Mouse (Mus musculus): ENCODE measurements around the gene Ubqln3. TPM values are rescaled to one million over a fixed set of nuclear protein-coding genes. Genes with fewer than 3 reads are reported as not detected.

Ubqln3 gene
- not detected in 2 replicates for polyA plus RNA-seq (2012; rRNA removed)

GRCm38 (mm10) chr7:104143179-104143578 is at the start of gene Ubqln3:
Gene Ubqln3 (minus strand): TSS chr7:104143279.
- no peak for DNase-seq (ENCODE audit: low read depth)
- TF ChIP-seq CTCF (IDR thresholded peaks at IDR 0.05; ENCODE audit: borderline replicate concordance, extremely low read depth, insufficient read depth, insufficient read length) (no peak), POLR2A (IDR thresholded peaks at IDR 0.05; ENCODE audit: borderline replicate concordance, extremely low read depth, insufficient read depth, insufficient read length, poor library complexity, severe bottlenecking) (no peak)

GRCm38 (mm10) chr7:104191275-104191674 is 48.2 kb upstream of the Ubqln3 start:
- no peak for DNase-seq (ENCODE audit: low read depth)
- TF ChIP-seq POLR2A (IDR thresholded peaks at IDR 0.05; ENCODE audit: borderline replicate concordance, extremely low read depth, insufficient read depth, insufficient read length, poor library complexity, severe bottlenecking), result no peak
- no peak for TF ChIP-seq CTCF (IDR thresholded peaks at IDR 0.05; ENCODE audit: borderline replicate concordance, extremely low read depth, insufficient read depth, insufficient read length)

GRCm38 (mm10) chr7:104183292-104183691 is 40.2 kb upstream of the Ubqln3 start, which contains the start of gene Olfr648:
Gene Olfr648 (minus strand): TSS chr7:104183392.
- TF ChIP-seq CTCF (IDR thresholded peaks at IDR 0.05; ENCODE audit: borderline replicate concordance, extremely low read depth, insufficient read depth, insufficient read length) (no peak), POLR2A (IDR thresholded peaks at IDR 0.05; ENCODE audit: borderline replicate concordance, extremely low read depth, insufficient read depth, insufficient read length, poor library complexity, severe bottlenecking) (no peak)
- no peak for DNase-seq (ENCODE audit: low read depth)

GRCm38 (mm10) chr7:104179074-104179473 is 36.0 kb upstream of the Ubqln3 start:
- DNase-seq (ENCODE audit: low read depth), result no peak
- TF ChIP-seq CTCF (IDR thresholded peaks at IDR 0.05; ENCODE audit: borderline replicate concordance, extremely low read depth, insufficient read depth, insufficient read length), result no peak
- no peak for TF ChIP-seq POLR2A (IDR thresholded peaks at IDR 0.05; ENCODE audit: borderline replicate concordance, extremely low read depth, insufficient read depth, insufficient read length, poor library complexity, severe bottlenecking)

GRCm38 (mm10) chr7:104178422-104179054 is 35.5 kb upstream of the Ubqln3 start:
- DNase-seq (ENCODE audit: low read depth), result no peak
- TF ChIP-seq CTCF (IDR thresholded peaks at IDR 0.05; ENCODE audit: borderline replicate concordance, extremely low read depth, insufficient read depth, insufficient read length) (no peak), POLR2A (IDR thresholded peaks at IDR 0.05; ENCODE audit: borderline replicate concordance, extremely low read depth, insufficient read depth, insufficient read length, poor library complexity, severe bottlenecking) (no peak)

- no peak for TF ChIP-seq POLR2A (IDR thresholded peaks at IDR 0.05; ENCODE audit: borderline replicate concordance, extremely low read depth, insufficient read depth, insufficient read length, poor library complexity, severe bottlenecking)
- TF ChIP-seq CTCF (IDR thresholded peaks at IDR 0.05; ENCODE audit: borderline replicate concordance, extremely low read depth, insufficient read depth, insufficient read length), result no peak
- no peak for DNase-seq (ENCODE audit: low read depth)
Observed at GRCm38 (mm10) chr7:104175085-104175484, 32.0 kb upstream of the Ubqln3 start.

- TF ChIP-seq CTCF (IDR thresholded peaks at IDR 0.05; ENCODE audit: borderline replicate concordance, extremely low read depth, insufficient read depth, insufficient read length) (no peak), POLR2A (IDR thresholded peaks at IDR 0.05; ENCODE audit: borderline replicate concordance, extremely low read depth, insufficient read depth, insufficient read length, poor library complexity, severe bottlenecking) (no peak)
- DNase-seq (ENCODE audit: low read depth), result no peak
Observed at GRCm38 (mm10) chr7:104169634-104170204, 26.6 kb upstream of the Ubqln3 start.

- TF ChIP-seq POLR2A (IDR thresholded peaks at IDR 0.05; ENCODE audit: borderline replicate concordance, extremely low read depth, insufficient read depth, insufficient read length, poor library complexity, severe bottlenecking), result no peak
- no peak for DNase-seq (ENCODE audit: low read depth)
Observed at GRCm38 (mm10) chr7:104167105-104167504, 24.0 kb upstream of the Ubqln3 start.

- no peak for DNase-seq (ENCODE audit: low read depth)
- TF ChIP-seq POLR2A (IDR thresholded peaks at IDR 0.05; ENCODE audit: borderline replicate concordance, extremely low read depth, insufficient read depth, insufficient read length, poor library complexity, severe bottlenecking) (no peak), CTCF (IDR thresholded peaks at IDR 0.05; ENCODE audit: borderline replicate concordance, extremely low read depth, insufficient read depth, insufficient read length) (no peak)
Observed at GRCm38 (mm10) chr7:104150456-104150855, 7.4 kb upstream of the Ubqln3 start, which contains the start of gene Ubqlnl. Gene Ubqlnl (minus strand): TSS chr7:104150556.

GRCm38 (mm10) chr7:104137305-104137704 is 5.8 kb downstream of the Ubqln3 start, which contains the start of gene Olfr643:
Gene Olfr643 (minus strand): TSS chr7:104137405.
- no peak for TF ChIP-seq POLR2A (IDR thresholded peaks at IDR 0.05; ENCODE audit: borderline replicate concordance, extremely low read depth, insufficient read depth, insufficient read length, poor library complexity, severe bottlenecking)
- no peak for TF ChIP-seq CTCF (IDR thresholded peaks at IDR 0.05; ENCODE audit: borderline replicate concordance, extremely low read depth, insufficient read depth, insufficient read length)
- no peak for DNase-seq (ENCODE audit: low read depth)

GRCm38 (mm10) chr7:104129726-104130125 is 13.4 kb downstream of the Ubqln3 start, which contains the start of gene Ubqln5:
Gene Ubqln5 (minus strand): TSS chr7:104129826.
- no peak for DNase-seq (ENCODE audit: low read depth)
- TF ChIP-seq CTCF (IDR thresholded peaks at IDR 0.05; ENCODE audit: borderline replicate concordance, extremely low read depth, insufficient read depth, insufficient read length) (no peak), POLR2A (IDR thresholded peaks at IDR 0.05; ENCODE audit: borderline replicate concordance, extremely low read depth, insufficient read depth, insufficient read length, poor library complexity, severe bottlenecking) (no peak)

- no peak for DNase-seq (ENCODE audit: low read depth)
- TF ChIP-seq POLR2A (IDR thresholded peaks at IDR 0.05; ENCODE audit: borderline replicate concordance, extremely low read depth, insufficient read depth, insufficient read length, poor library complexity, severe bottlenecking) (no peak), CTCF (IDR thresholded peaks at IDR 0.05; ENCODE audit: borderline replicate concordance, extremely low read depth, insufficient read depth, insufficient read length) (no peak)
Observed at GRCm38 (mm10) chr7:104104757-104104972, 38.4 kb downstream of the Ubqln3 start, which contains the start of gene Olfr646. Gene Olfr646 (plus strand): TSS chr7:104104873.
